Mouse (Mus musculus) macrophage (primary cell): ENCODE data around the gene Gsto1. TPM values are rescaled to one million over a fixed set of nuclear protein-coding genes. Genes with fewer than 3 reads are reported as not detected.

Source experiments
- H3K27ac ChIP-seq: fragments of 350-480 bp; formaldehyde crosslinking; 2 replicates; pipeline ENCODE4 v1.9.0; 2021
- H3K36me3 ChIP-seq: fragments of 350-480 bp; formaldehyde crosslinking; 2 replicates; pipeline ENCODE4 v1.9.0; 2021; ENCODE audit errors: inconsistent target
- H3K4me3 ChIP-seq: fragments of 350-480 bp; formaldehyde crosslinking; 2 replicates; pipeline ENCODE4 v1.9.0; 2021; ENCODE audit errors: inconsistent target
- H3K79me2 ChIP-seq: fragments of 350-480 bp; formaldehyde crosslinking; 2 replicates; pipeline ENCODE4 v1.9.0; 2021; ENCODE audit errors: inconsistent target
- WGBS: methylation state at CpG from one replicate; pipeline ENCODE4 v1.1.7; 2026; ENCODE audit warnings: inconsistent platforms; ENCODE audit not compliant: missing documents; 5-methylcytosine and 5-hydroxymethylcytosine counted together
- polyA plus RNA-seq: library from polyadenylated mRNA; stranded (reverse); fragments of 250-400 nt; gene quantifications from 3 replicates; pipeline ENCODE4 v1.2.4, GENCODE M21; 2018; ENCODE audit warnings: inconsistent platforms

The Gsto1 gene
- polyA plus RNA-seq, 1 experiment from 2014 or later: 92.4 TPM

DNA sequence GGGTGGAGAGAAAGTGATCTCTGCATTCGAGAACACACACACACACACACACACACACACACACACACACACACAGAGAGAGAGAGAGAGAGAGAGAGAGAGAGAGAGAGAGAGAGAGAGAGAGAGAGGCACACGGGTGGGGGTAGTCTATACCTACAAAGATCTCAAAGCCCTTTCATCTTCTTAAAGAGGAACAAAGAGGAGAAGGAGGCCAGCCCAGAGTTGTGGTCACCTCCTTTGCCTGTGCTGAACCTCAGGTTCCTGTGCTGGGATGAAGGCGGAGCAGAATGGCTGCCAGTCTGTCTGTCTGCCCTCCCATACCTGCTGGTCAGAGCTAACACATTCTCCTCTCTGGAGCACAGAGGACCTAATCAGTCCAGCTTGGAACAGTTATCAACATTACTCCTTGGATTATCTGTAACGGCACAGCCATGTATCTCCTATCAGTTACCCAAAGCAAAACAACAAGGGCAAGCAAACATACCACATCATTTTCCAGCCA, 55.4 kb downstream of the Gsto1 start:
- H3K4me3 ChIP-seq: no peak overlapping the region
- H3K79me2 ChIP-seq: peaks cover 95% of the 10 kb centered on the region
- WGBS: 38% methylated on average over 1 of the region's 4 CpGs
- H3K27ac ChIP-seq: no peak overlapping the region
- H3K36me3 ChIP-seq: no peaks in the 10 kb centered on the region

GRCm38 (mm10) chr19:47910751-47911150, 56.0 kb downstream of the Gsto1 start:
- peaks cover 95% of the 10 kb centered on the region for H3K79me2 ChIP-seq
- 71% methylated on average over 4 of the region's 4 CpGs for WGBS
- H3K36me3 ChIP-seq: no peaks in the 10 kb centered on the region
- H3K4me3 ChIP-seq: no peak overlapping the region
- H3K27ac ChIP-seq: no peak overlapping the region

- Histone ChIP-seq H3K4me3 (no peak overlapping the region), H3K36me3 (no peaks in the 10 kb centered on the region), H3K27ac (no peak overlapping the region), H3K79me2 (peaks cover 98% of the 10 kb centered on the region)
- 95% methylated on average over 7 of the region's 7 CpGs for WGBS
Observed at GRCm38 (mm10) chr19:47913344-47913743, 58.6 kb downstream of the Gsto1 start.

- WGBS: 96% methylated on average over 4 of the region's 4 CpGs
- H3K79me2 ChIP-seq: peaks cover 95% of the 10 kb centered on the region
- H3K27ac ChIP-seq: no peak overlapping the region
- H3K36me3 ChIP-seq: no peaks in the 10 kb centered on the region
- H3K4me3 ChIP-seq: no peak overlapping the region
Observed at GRCm38 (mm10) chr19:47914191-47914590, 59.4 kb downstream of the Gsto1 start.

Other genes with a start within 250 kb of the Gsto1 start
- not detected in 3 replicates for gene Col17a1, start 162.9 kb upstream of the Gsto1 start, polyA plus RNA-seq
- gene Sfr1, start 123.3 kb upstream of the Gsto1 start, polyA plus RNA-seq: 64.4 to 160 TPM (median 82.0 TPM) in 3 replicates
- 0.10 to 1.4 TPM (median 1.3 TPM) in 3 replicates for gene Gsto2, start 10.6 kb downstream of the Gsto1 start, polyA plus RNA-seq
- 0.11 to 0.18 TPM in 2 of 3 replicates, not detected in the other for gene Cfap43, start 64.3 kb downstream of the Gsto1 start, polyA plus RNA-seq
- gene Itprip, start 64.3 kb downstream of the Gsto1 start, polyA plus RNA-seq: 3.1 to 6.0 TPM (median 5.1 TPM) in 3 replicates
- gene Cfap58, start 82.7 kb downstream of the Gsto1 start, polyA plus RNA-seq: not detected in 3 replicates